Mouse (Mus musculus) small intestine, adult 2 months (tissue): ENCODE measurements around the gene Mfn1.

ENCODE experiments used
- CTCF ChIP-seq: fragments of 200-500 bp; IDR thresholded peaks from 2 replicates; pipeline ENCODE4 v1.5.1; 2012; ENCODE audit warnings: low read depth, mild to moderate bottlenecking, control low read depth, inconsistent platforms, low read length, moderate library complexity, mixed read lengths; ENCODE audit not compliant: insufficient replicate concordance, insufficient read length; ENCODE audit errors: extremely low read depth
- POLR2A ChIP-seq: fragments of 200-500 bp; IDR thresholded peaks from 2 replicates; pipeline ENCODE4 v1.6.1; 2012; ENCODE audit warnings: low read depth, mild to moderate bottlenecking, control low read depth, inconsistent platforms, low read length, moderate library complexity

GRCm38 (mm10) chr3:32505841-32506240 is 23.4 kb upstream of the Mfn1 start:
- TF ChIP-seq CTCF (no peak), POLR2A (no peak)
